In genomic region chr4:81111307-81111706, GRCm38 (mm10) we compare ENCODE assay signal across 13 mouse cellular contexts.
A peak's percentile ranks its signal among the peaks of the same experiment; 100 is the strongest.
DNase-seq lines count a peak whose midpoint lies in the region; ATAC-seq lines count a peak whose summit lies in the region.
"Had no signal": no experiment of that assay in that cellular context is flagged by ENCODE, and none has a peak within 500 bp of the region (broad histone marks: within the 10 kb centered on the region; RNA-seq: fewer than 3 reads in every experiment).

No protein-coding gene starts in this region.

- no peak overlapping the region for H3K4me2 ChIP-seq in kidney, embryonic 14.5 days (replicated peaks; ENCODE audit: low read depth, low read length)
- no peak overlapping the region for H3K4me2 ChIP-seq in midbrain, embryonic 14.5 days (ENCODE audit: low read length)
- H3K4me2 ChIP-seq in midbrain, embryonic 13.5 days (replicated peaks): no peak overlapping the region
- H3K4me2 ChIP-seq in embryonic facial prominence, embryonic 14.5 days (ENCODE audit: low read depth, low read length): no peak overlapping the region
- H3K4me2 ChIP-seq: forebrain, embryonic 13.5 days; hindbrain, embryonic 15.5 days; liver, embryonic 12.5 days; midbrain, embryonic 11.5 days had no signal

- H3K9ac ChIP-seq in kidney, embryonic 14.5 days (ENCODE audit: low read depth, low read length): no peak overlapping the region
- H3K9ac ChIP-seq in midbrain, embryonic 14.5 days (replicated peaks; ENCODE audit: low read length): no peak overlapping the region
- no peak overlapping the region for H3K9ac ChIP-seq in midbrain, embryonic 13.5 days (replicated peaks)
- H3K9ac ChIP-seq in embryonic facial prominence, embryonic 14.5 days (ENCODE audit: low read depth, low read length): no peak overlapping the region
- H3K9ac ChIP-seq: forebrain, embryonic 13.5 days; hindbrain, embryonic 15.5 days; liver, embryonic 12.5 days had no signal

- DNase-seq in embryo, embryonic 10.5 days (ENCODE audit: low spot score): peak; percentile 3
- DNase-seq in embryo, embryonic 11 days: no peak
- peak; percentile 8 for DNase-seq in kidney, postnatal 10 days
- peak; percentile 59 for DNase-seq in midbrain, embryonic 14.5 days
- DNase-seq in embryonic facial prominence, embryonic 14.5 days (ENCODE audit: low spot score): peak; percentile 45
- DNase-seq in T-cell, adult 2 months (ENCODE audit: low spot score): no peak
- DNase-seq: kidney, postnatal 4 days had no signal

- no peaks in the 10 kb centered on the region for H3K4me1 ChIP-seq in kidney, embryonic 14.5 days (ENCODE audit: control insufficient read depth, insufficient read depth, low read length)
- no peaks in the 10 kb centered on the region for H3K4me1 ChIP-seq in midbrain, embryonic 14.5 days (ENCODE audit: control insufficient read depth, insufficient read depth, low read length)
- H3K4me1 ChIP-seq in midbrain, embryonic 13.5 days (replicated peaks): no peaks in the 10 kb centered on the region
- no peaks in the 10 kb centered on the region for H3K4me1 ChIP-seq in embryonic facial prominence, embryonic 14.5 days (ENCODE audit: control insufficient read depth, insufficient read depth, low read length)
- H3K4me1 ChIP-seq: forebrain, embryonic 13.5 days; hindbrain, embryonic 15.5 days; liver, embryonic 12.5 days had no signal

- H3K27me3 ChIP-seq in kidney, embryonic 14.5 days (ENCODE audit: control insufficient read depth, insufficient read depth, low read length): no peaks in the 10 kb centered on the region
- no peaks in the 10 kb centered on the region for H3K27me3 ChIP-seq in midbrain, embryonic 14.5 days (ENCODE audit: control insufficient read depth, insufficient read depth, low read length)
- H3K27me3 ChIP-seq in midbrain, embryonic 13.5 days: no peaks in the 10 kb centered on the region
- no peaks in the 10 kb centered on the region for H3K27me3 ChIP-seq in embryonic facial prominence, embryonic 14.5 days (replicated peaks; ENCODE audit: control insufficient read depth, insufficient read depth, low read length)
- H3K27me3 ChIP-seq: forebrain, embryonic 13.5 days; hindbrain, embryonic 15.5 days; liver, embryonic 12.5 days had no signal

- no peak overlapping the region for H3K27ac ChIP-seq in kidney, embryonic 14.5 days (ENCODE audit: low read depth, low read length)
- no peak overlapping the region for H3K27ac ChIP-seq in midbrain, embryonic 14.5 days (replicated peaks; ENCODE audit: low read depth, low read length)
- no peak overlapping the region for H3K27ac ChIP-seq in midbrain, embryonic 13.5 days
- H3K27ac ChIP-seq in embryonic facial prominence, embryonic 14.5 days (replicated peaks; ENCODE audit: low read depth, low read length): no peak overlapping the region
- H3K27ac ChIP-seq: forebrain, embryonic 13.5 days; hindbrain, embryonic 15.5 days; liver, embryonic 12.5 days had no signal

- 55% methylated on average over 3 of the region's 3 CpGs for WGBS in kidney, embryonic 14.5 days
- WGBS in midbrain, embryonic 14.5 days: 53% methylated on average over 3 of the region's 3 CpGs
- 58% methylated on average over 3 of the region's 3 CpGs for WGBS in midbrain, embryonic 13.5 days
- WGBS in embryonic facial prominence, embryonic 14.5 days: 46% methylated on average over 3 of the region's 3 CpGs

- no peaks in the 10 kb centered on the region for H3K9me3 ChIP-seq in kidney, embryonic 14.5 days (ENCODE audit: control insufficient read depth, low read length)
- no peaks in the 10 kb centered on the region for H3K9me3 ChIP-seq in midbrain, embryonic 14.5 days (ENCODE audit: control insufficient read depth, low read length)
- H3K9me3 ChIP-seq in midbrain, embryonic 13.5 days: no peaks in the 10 kb centered on the region
- H3K9me3 ChIP-seq in embryonic facial prominence, embryonic 14.5 days (ENCODE audit: control insufficient read depth, low read length): no peaks in the 10 kb centered on the region
- H3K9me3 ChIP-seq: forebrain, embryonic 13.5 days; hindbrain, embryonic 15.5 days; liver, embryonic 12.5 days had no signal

- H3K4me3 ChIP-seq in kidney, embryonic 14.5 days (ENCODE audit: low read length): no peak overlapping the region
- no peak overlapping the region for H3K4me3 ChIP-seq in midbrain, embryonic 14.5 days (replicated peaks; ENCODE audit: low read depth, low read length)
- no peak overlapping the region for H3K4me3 ChIP-seq in midbrain, embryonic 13.5 days (replicated peaks)
- H3K4me3 ChIP-seq in embryonic facial prominence, embryonic 14.5 days (ENCODE audit: low read depth, low read length): no peak overlapping the region
- H3K4me3 ChIP-seq: forebrain, embryonic 13.5 days; hindbrain, embryonic 15.5 days; liver, embryonic 12.5 days had no signal

- no peak for ATAC-seq in kidney, embryonic 14.5 days (ENCODE audit: low FRiP score, low TSS enrichment)
- ATAC-seq in midbrain, embryonic 14.5 days (ENCODE audit: low FRiP score, low TSS enrichment): no peak
- ATAC-seq in midbrain, embryonic 13.5 days: no peak
- no peak for ATAC-seq in embryonic facial prominence, embryonic 14.5 days (ENCODE audit: low read depth)
- ATAC-seq: forebrain, embryonic 13.5 days; liver, embryonic 12.5 days had no signal

- no peaks in the 10 kb centered on the region for H3K36me3 ChIP-seq in kidney, embryonic 14.5 days (ENCODE audit: control insufficient read depth, insufficient read depth, low read length)
- H3K36me3 ChIP-seq in midbrain, embryonic 14.5 days (ENCODE audit: control insufficient read depth, insufficient read depth, low read length): no peaks in the 10 kb centered on the region
- no peaks in the 10 kb centered on the region for H3K36me3 ChIP-seq in midbrain, embryonic 13.5 days
- H3K36me3 ChIP-seq in embryonic facial prominence, embryonic 14.5 days (ENCODE audit: control insufficient read depth, insufficient read depth, low read length): no peaks in the 10 kb centered on the region
- H3K36me3 ChIP-seq: hindbrain, embryonic 15.5 days; liver, embryonic 12.5 days had no signal

Comparison
In these comparisons a context has a peak if more than half of its experiments do, and no peak if none do; other contexts are left out.
1. DNase-seq: peak in embryo, embryonic 10.5 days (single experiment), kidney, postnatal 10 days (single experiment), midbrain, embryonic 14.5 days (single experiment) and embryonic facial prominence, embryonic 14.5 days (single experiment); none in embryo, embryonic 11 days (single experiment) and T-cell, adult 2 months (single experiment).